Mouse (Mus musculus): ENCODE results near the gene Helz. TPM values are rescaled to one million over a fixed set of nuclear protein-coding genes. Genes with fewer than 3 reads are reported as not detected.

Helz gene
- polyA plus RNA-seq, 1 experiment from 2014 or later: 15.7 TPM

DNA sequence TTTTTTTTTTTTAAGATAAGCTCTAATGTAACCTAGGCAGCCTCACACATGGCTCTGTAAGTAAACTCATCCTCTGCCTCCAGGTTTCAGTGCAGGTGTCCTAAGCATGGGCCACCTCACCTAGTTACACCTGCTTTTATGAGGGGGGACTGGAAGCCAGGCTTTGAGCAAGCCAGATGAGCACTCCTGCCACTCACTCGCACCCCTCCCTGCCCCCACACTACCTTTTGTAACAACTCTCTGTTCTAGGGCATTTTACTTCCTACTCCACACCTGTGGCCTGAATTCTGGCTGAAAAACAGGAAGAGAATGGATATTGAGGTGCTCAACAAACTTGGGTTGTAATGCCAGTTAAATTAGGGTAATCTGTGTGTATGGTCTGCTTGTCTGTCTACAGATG lies 22.8 kb upstream of the Helz start:
- 0 out of 2 replicates have a peak, but pooled peaks cover 4% of the 10 kb centered on the region for H3K4me1 ChIP-seq (replicated peaks)
- H3K9ac ChIP-seq: no peak overlapping the region
- WGBS: 70% methylated on average over 1 of the region's 1 CpGs
- no peak overlapping the region for H3K4me3 ChIP-seq
- no peaks in the 10 kb centered on the region for H3K36me3 ChIP-seq
- no peaks in the 10 kb centered on the region for H3K9me3 ChIP-seq
- H3K27me3 ChIP-seq: no peaks in the 10 kb centered on the region
- H3K27ac ChIP-seq (replicated peaks): no peak overlapping the region
- H3K4me2 ChIP-seq: no peak overlapping the region
- ATAC-seq (ENCODE audit: low read depth): no peak

DNA sequence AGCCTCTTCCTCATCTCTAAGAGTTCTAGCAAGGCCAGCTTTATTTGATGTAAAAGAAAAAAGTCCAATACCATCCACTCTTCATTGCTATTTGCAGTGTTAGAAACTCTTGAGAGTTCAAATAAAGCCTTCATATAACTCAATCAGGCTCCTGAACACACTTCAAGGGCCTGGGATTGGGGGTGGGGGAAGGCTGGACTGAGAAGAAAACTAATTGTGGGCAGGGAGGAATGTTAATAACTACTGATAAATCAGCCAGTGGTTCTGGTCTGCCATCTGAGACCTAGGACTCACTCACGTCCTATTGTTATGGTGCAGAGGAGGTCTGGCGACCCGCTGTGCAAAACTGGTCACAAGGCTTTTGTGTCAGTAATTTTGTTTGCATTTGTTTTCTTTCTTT lies 20.1 kb upstream of the Helz start:
- Histone ChIP-seq H3K4me2 (no peak overlapping the region), H3K27me3 (no peaks in the 10 kb centered on the region), H3K27ac (replicated peaks) (no peak overlapping the region), H3K9me3 (no peaks in the 10 kb centered on the region), H3K9ac (no peak overlapping the region), H3K36me3 (no peaks in the 10 kb centered on the region), H3K4me1 (replicated peaks) (0 out of 2 replicates have a peak, but pooled peaks cover 4% of the 10 kb centered on the region), H3K4me3 (no peak overlapping the region)
- 10% methylated on average over 3 of the region's 3 CpGs for WGBS
- no peak for ATAC-seq (ENCODE audit: low read depth)

DNA sequence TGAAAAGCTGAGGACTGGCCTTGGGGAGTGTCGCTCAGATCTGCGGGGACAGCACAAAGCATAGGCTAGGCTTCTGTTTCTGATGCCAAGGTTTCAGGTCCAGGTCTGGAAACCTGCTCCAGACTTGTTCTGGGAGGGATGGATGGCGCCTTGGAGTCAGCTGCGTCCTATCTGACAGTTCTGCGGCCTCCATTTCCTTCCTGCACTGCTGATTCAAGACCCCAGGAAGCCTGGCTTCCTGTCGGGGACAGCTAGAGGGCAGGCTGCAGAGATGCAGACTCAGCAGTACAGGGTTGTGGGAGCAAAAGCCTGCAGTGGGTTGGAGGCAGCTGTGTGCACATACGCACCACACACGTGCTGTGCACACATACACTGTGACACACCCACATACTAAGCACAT lies 18.4 kb upstream of the Helz start:
- Histone ChIP-seq H3K27ac (replicated peaks) (no peak overlapping the region; the same call in 1 of the 2 replicates), H3K9me3 (no peaks in the 10 kb centered on the region), H3K4me3 (no peak overlapping the region), H3K36me3 (no peaks in the 10 kb centered on the region), H3K4me1 (replicated peaks) (0 out of 2 replicates have a peak, but pooled peaks cover 4% of the 10 kb centered on the region), H3K27me3 (no peaks in the 10 kb centered on the region), H3K4me2 (no peak overlapping the region), H3K9ac (no peak overlapping the region)
- WGBS: 49% methylated on average over 8 of the region's 8 CpGs
- ATAC-seq (ENCODE audit: low read depth): no peak

DNA sequence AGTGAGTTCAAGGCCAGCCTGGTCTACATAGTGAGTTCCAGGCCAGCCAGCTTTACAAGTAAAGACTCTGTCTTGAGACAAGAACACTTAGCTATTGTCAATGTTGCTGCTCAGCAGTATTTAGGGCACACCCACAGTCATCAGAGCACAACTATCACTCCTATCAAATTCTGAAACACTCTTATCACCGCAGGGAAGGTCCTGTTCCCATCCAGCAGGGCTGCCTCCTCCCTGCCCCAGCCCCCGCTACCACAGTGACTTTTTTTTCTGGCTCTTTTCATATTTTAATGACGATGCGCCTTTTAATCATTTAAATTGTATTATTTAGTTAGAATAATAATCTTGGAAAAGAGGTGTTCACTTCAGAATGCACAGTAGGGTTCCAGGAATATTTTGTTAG lies 16.3 kb upstream of the Helz start:
- 0 out of 2 replicates have a peak, but pooled peaks cover 4% of the 10 kb centered on the region for H3K4me1 ChIP-seq (replicated peaks)
- 69% methylated on average over 4 of the region's 4 CpGs for WGBS
- no peaks in the 10 kb centered on the region for H3K27me3 ChIP-seq
- no peaks in the 10 kb centered on the region for H3K9me3 ChIP-seq
- ATAC-seq (ENCODE audit: low read depth): no peak
- no peak overlapping the region for H3K9ac ChIP-seq
- H3K4me2 ChIP-seq: no peak overlapping the region
- H3K36me3 ChIP-seq: no peaks in the 10 kb centered on the region
- no peak overlapping the region for H3K27ac ChIP-seq (replicated peaks)
- H3K4me3 ChIP-seq: no peak overlapping the region

DNA sequence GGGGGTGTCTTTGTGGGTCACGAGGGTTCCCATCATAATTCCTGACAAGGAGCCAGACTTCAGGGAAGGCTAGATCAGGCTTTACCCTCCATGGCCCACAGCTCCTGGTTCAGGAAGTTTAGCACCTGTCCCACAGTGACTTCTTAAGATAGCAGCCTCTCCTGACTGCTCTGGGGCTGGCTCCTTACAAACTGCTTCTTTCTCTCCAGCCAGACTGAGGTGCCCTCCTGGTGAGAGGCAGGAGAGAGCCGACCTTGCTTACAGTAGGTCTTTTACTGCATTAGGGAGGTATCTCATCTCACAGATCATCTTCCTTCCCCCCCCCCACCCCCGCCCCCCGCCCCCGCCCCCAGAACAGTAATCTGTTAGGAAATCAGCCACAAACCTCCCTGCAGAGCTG lies 15.5 kb upstream of the Helz start:
- 28% methylated on average over 5 of the region's 5 CpGs for WGBS
- H3K4me3 ChIP-seq: no peak overlapping the region
- no peak for ATAC-seq (ENCODE audit: low read depth)

DNA sequence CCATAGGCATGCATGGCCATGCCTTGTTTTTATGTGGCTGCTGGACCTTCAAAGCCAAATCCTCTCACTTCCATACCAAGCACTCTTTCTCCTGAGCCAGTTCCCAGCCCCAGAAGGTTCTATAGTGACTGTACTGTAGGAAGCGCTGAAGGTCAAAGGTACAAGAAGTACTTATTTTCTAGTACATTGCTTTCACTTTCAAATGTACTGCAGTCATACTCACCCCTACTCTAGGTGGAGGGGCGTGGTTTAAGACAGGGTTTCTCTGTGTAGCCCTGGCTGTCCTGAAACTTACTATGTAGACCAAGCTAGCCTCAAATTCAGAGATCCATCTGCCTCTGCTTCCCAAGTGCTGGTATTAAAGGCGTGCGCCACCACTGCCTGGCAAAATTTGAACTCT lies 8.7 kb upstream of the Helz start:
- no peaks in the 10 kb centered on the region for H3K27me3 ChIP-seq
- WGBS: 93% methylated on average over 4 of the region's 4 CpGs
- no peak for ATAC-seq (ENCODE audit: low read depth)
- no peak overlapping the region for H3K4me3 ChIP-seq
- no peaks in the 10 kb centered on the region for H3K9me3 ChIP-seq
- H3K9ac ChIP-seq: no peak overlapping the region
- H3K4me2 ChIP-seq: no peak overlapping the region
- no peak overlapping the region for H3K27ac ChIP-seq (replicated peaks)
- H3K36me3 ChIP-seq: no peaks in the 10 kb centered on the region
- no peaks in the 10 kb centered on the region for H3K4me1 ChIP-seq (replicated peaks)

More for the DNA sequence above, 15.5 kb upstream of the Helz start:
- Histone ChIP-seq H3K9ac (no peak overlapping the region), H3K9me3 (no peaks in the 10 kb centered on the region), H3K4me1 (replicated peaks) (0 out of 2 replicates have a peak, but pooled peaks cover 4% of the 10 kb centered on the region), H3K27ac (replicated peaks) (no peak overlapping the region), H3K27me3 (no peaks in the 10 kb centered on the region), H3K36me3 (no peaks in the 10 kb centered on the region), H3K4me2 (no peak overlapping the region)

DNA sequence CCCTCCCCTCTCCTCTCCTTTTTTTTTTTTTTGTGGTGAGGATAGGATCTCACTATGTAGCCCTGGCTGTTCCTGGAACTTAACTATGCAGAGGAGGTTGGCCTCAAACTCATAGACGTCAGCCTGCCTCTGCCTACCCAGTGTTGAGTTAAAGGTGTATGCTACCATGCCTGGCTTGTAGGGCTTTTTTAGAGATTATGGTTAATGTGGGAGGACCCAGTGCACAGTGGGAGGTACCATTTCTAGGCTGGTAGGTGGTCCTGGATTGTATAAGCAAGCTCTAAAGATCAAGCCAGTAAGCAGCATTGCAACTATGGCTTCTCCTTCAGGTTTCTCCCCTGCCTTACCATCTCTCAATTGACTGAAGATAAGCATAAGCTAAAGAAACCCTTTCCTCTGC lies 7.4 kb upstream of the Helz start:
- Histone ChIP-seq H3K4me3 (no peak overlapping the region), H3K4me1 (replicated peaks) (no peaks in the 10 kb centered on the region), H3K36me3 (no peaks in the 10 kb centered on the region), H3K9ac (no peak overlapping the region), H3K27ac (replicated peaks) (no peak overlapping the region), H3K4me2 (no peak overlapping the region), H3K9me3 (no peaks in the 10 kb centered on the region), H3K27me3 (peaks cover 2% of the 10 kb centered on the region)
- WGBS: 38% methylated on average over 1 of the region's 1 CpGs
- ATAC-seq (ENCODE audit: low read depth): no peak

DNA sequence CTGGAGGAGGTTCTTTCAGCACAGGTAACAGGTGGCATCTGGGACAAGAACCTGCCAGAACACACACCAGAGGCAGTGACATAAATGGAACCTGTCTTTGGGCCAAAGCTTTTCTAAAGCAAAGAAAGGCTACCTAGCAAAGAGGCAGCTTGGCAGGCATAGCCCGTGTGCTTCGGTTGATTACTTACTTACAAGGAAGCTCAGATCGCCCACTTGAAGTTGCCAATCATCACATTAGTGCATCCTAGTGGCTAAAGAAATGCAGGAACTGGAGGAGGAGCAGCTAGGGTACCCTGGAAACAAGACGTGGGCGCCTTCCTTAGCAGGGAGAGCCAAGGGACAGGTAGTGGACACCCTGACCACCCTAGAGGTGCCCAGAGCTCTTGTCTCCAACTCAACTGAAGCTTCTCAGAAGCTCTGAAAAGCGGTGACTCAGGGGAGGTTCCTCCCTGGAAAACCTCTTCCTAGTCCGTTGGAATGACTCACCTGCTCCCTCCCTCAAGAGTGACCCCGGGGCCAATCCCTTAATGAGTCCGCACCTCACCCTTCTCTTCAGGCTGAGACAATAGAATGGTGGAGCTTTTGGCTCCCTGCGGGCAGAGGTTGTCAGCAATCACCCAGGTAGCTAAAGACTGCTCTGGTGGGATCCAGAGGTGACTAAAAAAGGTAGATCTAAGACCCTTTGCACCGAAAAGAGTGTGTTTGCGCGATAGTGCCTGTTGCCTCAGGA lies 1.8 kb upstream of the Helz start:
- peak overlapping the region; percentile 64 for H3K4me3 ChIP-seq
- WGBS: 31% methylated on average over 13 of the region's 13 CpGs
- peaks cover 10% of the 10 kb centered on the region for H3K27me3 ChIP-seq
- no peak for ATAC-seq (ENCODE audit: low read depth)
- no peaks in the 10 kb centered on the region for H3K9me3 ChIP-seq
- H3K4me2 ChIP-seq: peak overlapping the region; percentile 100
- no peak overlapping the region for H3K27ac ChIP-seq (replicated peaks)
- peaks cover 14% of the 10 kb centered on the region for H3K36me3 ChIP-seq
- 0 out of 2 replicates have a peak overlapping the region, but pooled peaks have one; percentile 92 for H3K9ac ChIP-seq
- H3K4me1 ChIP-seq (replicated peaks): peaks cover 18% of the 10 kb centered on the region

DNA sequence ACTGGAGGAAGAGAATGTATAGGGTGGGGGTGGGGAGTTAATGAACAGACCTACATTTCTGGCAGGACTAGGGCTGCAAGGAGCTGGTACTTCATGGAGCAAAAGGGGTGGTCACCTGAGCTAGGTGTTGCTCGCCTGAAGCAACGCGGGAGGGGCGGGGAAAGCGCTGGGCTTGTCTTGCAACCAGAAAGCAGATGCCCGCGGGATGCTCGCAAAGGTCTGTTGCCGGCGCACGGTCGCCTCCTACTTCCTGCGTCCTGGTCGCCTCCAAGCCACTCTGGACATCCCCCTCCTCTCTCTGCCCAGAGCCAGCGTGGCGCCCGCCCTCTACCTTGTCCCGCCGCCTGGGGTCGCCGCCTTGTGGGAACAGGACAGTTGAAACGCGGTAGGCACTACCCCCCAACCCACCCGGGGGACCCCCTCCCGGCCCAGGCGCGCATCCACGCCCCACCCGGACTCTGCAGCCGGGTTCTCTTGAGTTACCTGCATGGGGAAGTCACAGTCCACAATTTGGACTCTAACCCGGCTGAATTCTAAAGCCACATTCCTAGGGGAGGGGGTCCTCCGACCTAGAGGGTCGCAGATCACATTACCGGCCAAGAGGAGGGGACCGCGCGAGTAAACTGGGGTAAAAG lies 946 bp upstream of the Helz start:
- H3K27me3 ChIP-seq: peaks cover 10% of the 10 kb centered on the region
- H3K36me3 ChIP-seq: peaks cover 22% of the 10 kb centered on the region
- peak; percentile 55 for ATAC-seq (ENCODE audit: low read depth)
- H3K9me3 ChIP-seq: no peaks in the 10 kb centered on the region
- peak overlapping the region; percentile 92 for H3K9ac ChIP-seq
- H3K4me3 ChIP-seq: peak overlapping the region; percentile 64
- H3K4me1 ChIP-seq (replicated peaks): peaks cover 18% of the 10 kb centered on the region
- H3K4me2 ChIP-seq: peak overlapping the region; percentile 100
- WGBS: under 1% methylated on average over 37 of the region's 37 CpGs
- peak overlapping the region; percentile 74; the same call in 1 of the 2 replicates for H3K27ac ChIP-seq (replicated peaks)

DNA sequence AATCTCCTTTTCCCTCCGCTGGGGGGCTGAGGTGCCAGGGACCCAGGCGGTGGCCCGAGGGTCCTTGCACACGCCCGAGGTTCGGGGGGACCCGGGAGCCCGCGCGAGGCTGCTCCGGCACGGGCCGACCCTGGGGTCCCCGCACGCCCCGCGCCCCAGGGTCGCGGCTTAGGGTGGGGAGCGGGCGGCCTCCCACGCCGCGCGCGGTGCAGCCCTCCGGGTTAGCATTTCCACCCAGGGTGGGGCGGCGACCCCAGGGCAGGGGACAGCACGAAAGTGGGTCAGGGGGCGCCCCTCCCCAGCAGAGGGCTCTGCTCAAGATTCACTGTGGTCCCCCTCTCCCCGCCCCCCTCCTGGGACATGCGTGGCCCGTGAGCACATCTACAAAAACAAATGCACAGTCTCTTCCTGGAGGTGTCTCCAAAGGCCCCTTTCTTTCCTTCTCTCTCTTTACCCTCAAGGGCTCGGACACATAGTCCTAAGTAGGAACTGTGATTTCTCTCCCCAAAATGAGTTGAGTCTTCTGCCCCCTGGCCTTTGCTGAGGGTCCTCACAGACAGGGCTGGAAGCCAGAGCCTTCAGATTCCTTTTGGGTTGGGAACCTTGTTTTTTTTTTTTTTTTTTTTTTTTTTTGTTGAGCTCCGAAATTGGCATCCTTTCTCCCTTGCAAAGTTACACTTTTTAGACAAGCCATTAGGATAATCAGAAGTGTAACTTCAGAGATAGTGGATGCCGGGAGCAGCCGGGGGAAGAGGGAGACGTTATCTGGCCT lies 660 bp downstream of the Helz start:
- peak overlapping the region; percentile 92 for H3K9ac ChIP-seq
- ATAC-seq (ENCODE audit: low read depth): peak; percentile 62

DNA sequence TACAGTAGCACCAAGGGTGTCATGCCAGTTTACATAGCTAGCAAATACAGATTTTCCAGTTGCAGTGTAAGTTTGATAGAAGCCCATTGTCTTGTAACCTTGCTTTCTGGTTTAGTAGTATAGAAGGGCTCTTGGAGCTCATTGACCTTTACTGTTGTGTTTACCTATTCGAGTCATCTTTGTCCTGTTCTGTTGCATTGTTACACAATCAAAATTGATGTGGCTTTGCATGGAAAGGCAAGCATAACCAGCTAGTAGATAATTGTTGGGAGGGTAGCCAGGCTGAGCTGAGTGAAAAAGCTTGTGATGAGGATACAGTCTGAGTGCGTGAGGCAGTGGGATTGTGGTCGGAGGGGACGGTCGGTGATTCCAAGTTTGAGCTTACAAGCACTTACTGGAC lies 12.1 kb downstream of the Helz start:
- Histone ChIP-seq H3K27me3 (no peaks in the 10 kb centered on the region), H3K4me2 (no peak overlapping the region), H3K4me1 (replicated peaks) (no peaks in the 10 kb centered on the region), H3K4me3 (no peak overlapping the region), H3K9ac (no peak overlapping the region), H3K27ac (replicated peaks) (no peak overlapping the region), H3K36me3 (peaks cover 46% of the 10 kb centered on the region), H3K9me3 (no peaks in the 10 kb centered on the region)
- no peak for ATAC-seq (ENCODE audit: low read depth)
- 95% methylated on average over 5 of the region's 5 CpGs for WGBS

More for the DNA sequence above, 660 bp downstream of the Helz start:
- peaks cover 32% of the 10 kb centered on the region for H3K36me3 ChIP-seq
- H3K27ac ChIP-seq (replicated peaks): peak overlapping the region; percentile 74
- peak overlapping the region; percentile 64 for H3K4me3 ChIP-seq
- 7% methylated on average over 34 of the region's 39 CpGs for WGBS
- no peaks in the 10 kb centered on the region for H3K9me3 ChIP-seq
- peak overlapping the region; percentile 100 for H3K4me2 ChIP-seq
- peaks cover 10% of the 10 kb centered on the region for H3K27me3 ChIP-seq
- H3K4me1 ChIP-seq (replicated peaks): peaks cover 18% of the 10 kb centered on the region

DNA sequence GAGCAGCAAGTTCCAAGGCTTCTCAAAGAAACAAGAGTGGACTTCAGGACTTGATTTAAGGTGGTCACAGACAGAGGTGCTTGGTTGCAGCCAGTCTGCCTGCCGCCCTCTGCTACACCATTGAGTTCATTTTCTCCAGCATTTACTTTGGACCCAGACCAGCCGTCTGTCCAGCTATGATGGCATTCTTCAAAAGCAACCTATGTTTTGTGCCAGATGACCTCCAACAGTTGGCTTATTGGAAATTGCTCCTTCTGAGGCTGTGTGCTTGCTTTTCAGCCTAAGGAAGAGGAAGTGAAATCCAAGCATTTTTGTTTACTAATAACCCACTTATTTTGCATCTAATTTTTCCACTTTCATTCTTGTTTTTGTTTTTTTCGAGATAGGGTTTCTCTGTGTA lies 19.7 kb downstream of the Helz start:
- 93% methylated on average over 3 of the region's 3 CpGs for WGBS
- no peaks in the 10 kb centered on the region for H3K9me3 ChIP-seq
- H3K4me2 ChIP-seq: no peak overlapping the region
- H3K9ac ChIP-seq: no peak overlapping the region
- H3K27me3 ChIP-seq: no peaks in the 10 kb centered on the region
- no peak overlapping the region for H3K4me3 ChIP-seq
- H3K4me1 ChIP-seq (replicated peaks): 0 out of 2 replicates have a peak, but pooled peaks cover under 1% of the 10 kb centered on the region
- peaks cover 20% of the 10 kb centered on the region for H3K36me3 ChIP-seq
- no peak for ATAC-seq (ENCODE audit: low read depth)
- no peak overlapping the region for H3K27ac ChIP-seq (replicated peaks)

Data from neural tube, embryonic 13.5 days (tissue).